In the genomic region with DNA sequence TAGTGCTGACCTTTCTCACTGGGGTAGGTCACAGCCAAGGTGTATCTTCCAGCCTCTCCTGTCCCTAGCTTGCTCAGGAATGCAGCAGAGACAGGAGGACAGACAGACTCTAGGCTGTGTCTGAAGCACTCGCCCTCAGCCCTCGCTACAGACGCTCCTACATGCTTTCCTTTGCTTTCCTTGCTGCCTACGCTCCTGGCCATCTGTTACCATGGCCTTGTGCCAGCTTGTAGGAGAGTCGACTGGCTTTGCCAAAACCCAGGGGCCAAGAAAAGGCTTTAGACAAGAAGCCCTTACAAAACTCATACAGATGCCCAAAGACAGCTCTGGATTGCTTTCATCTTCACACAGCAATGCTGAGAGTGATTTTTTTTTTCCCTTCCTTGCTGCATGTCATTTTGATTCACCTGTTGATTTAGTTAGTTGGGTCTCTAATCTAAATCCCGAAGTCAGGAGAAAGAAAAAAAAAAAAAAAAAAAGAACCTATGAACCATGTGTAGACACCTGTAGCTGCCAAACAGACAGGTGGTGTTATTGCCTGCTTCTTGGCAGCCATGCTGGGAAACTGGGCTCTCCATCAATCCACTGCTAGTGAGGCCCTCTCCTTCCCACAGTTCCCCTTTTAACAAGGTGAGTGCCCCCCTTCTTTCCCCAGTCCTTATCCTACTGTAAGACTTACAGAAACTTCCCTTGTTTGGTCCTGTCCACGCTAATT, we compare ENCODE assay signal across 9 mouse cellular contexts.
A peak's percentile ranks its signal among the peaks of the same experiment; 100 is the strongest.
DNase-seq lines count a peak whose midpoint lies in the region; ATAC-seq and TF ChIP-seq lines count a peak whose summit lies in the region.
"Had no signal": no experiment of that assay in that cellular context is flagged by ENCODE, and none has a peak within 500 bp of the region (broad histone marks: within the 10 kb centered on the region; RNA-seq: fewer than 3 reads in every experiment).

No protein-coding gene starts in this region.

- H3K4me3 ChIP-seq in megakaryocyte, embryonic 14.5 days (replicated peaks), result peak overlapping the region; percentile 40
- H3K4me3 ChIP-seq in myocyte, result no peak overlapping the region
- H3K4me3 ChIP-seq: neural tube, embryonic 12.5 days had no signal

- no peaks in the 10 kb centered on the region for H3K79me2 ChIP-seq in myocyte (ENCODE audit: control insufficient read depth, insufficient read depth)

- H3K4me1 ChIP-seq in megakaryocyte, embryonic 14.5 days, result no peaks in the 10 kb centered on the region
- H3K4me1 ChIP-seq: neural tube, embryonic 12.5 days had no signal

- peaks cover 44% of the 10 kb centered on the region for H3K9me3 ChIP-seq in megakaryocyte, embryonic 14.5 days
- H3K9me3 ChIP-seq: neural tube, embryonic 12.5 days had no signal

- no peaks in the 10 kb centered on the region for H3K27me3 ChIP-seq in megakaryocyte, embryonic 14.5 days (replicated peaks)
- no peaks in the 10 kb centered on the region for H3K27me3 ChIP-seq in myocyte (ENCODE audit: control insufficient read depth, insufficient read depth, insufficient read length)
- H3K27me3 ChIP-seq: neural tube, embryonic 12.5 days had no signal

- H3ac ChIP-seq in myocyte (ENCODE audit: control insufficient read depth, insufficient read length), result no peak overlapping the region

- ATAC-seq in megakaryocyte, adult 5-6 weeks (ENCODE audit: poor library complexity, severe bottlenecking), result no peak

- H3K36me3 ChIP-seq in megakaryocyte, embryonic 14.5 days (replicated peaks; ENCODE audit: low read length), result no peaks in the 10 kb centered on the region
- no peaks in the 10 kb centered on the region for H3K36me3 ChIP-seq in myocyte (ENCODE audit: control insufficient read depth, insufficient read depth)
- H3K36me3 ChIP-seq: neural tube, embryonic 12.5 days had no signal

- H3K4me2 ChIP-seq in myocyte (ENCODE audit: low read depth), result peak overlapping the region; percentile 47
- H3K4me2 ChIP-seq: neural tube, embryonic 12.5 days had no signal

- DNase-seq in cerebellum, postnatal 10 days, result peak; percentile 99
- DNase-seq in gonadal fat pad, adult 2 months (ENCODE audit: low read depth), result peak; percentile 95
- DNase-seq in layer of hippocampus, postnatal 10 days (ENCODE audit: low spot score in 2 of 2), result peak; percentile 60 to 66
- DNase-seq in thymus, postnatal 0 days (ENCODE audit: low spot score), result no peak
- no peak for DNase-seq in spleen, adult 12 weeks (ENCODE audit: low spot score)

- no peak for TF ChIP-seq POLR2A in myocyte (IDR thresholded peaks at IDR 0.05; ENCODE audit: insufficient read length, low read depth)

TF ChIP-seq in myocyte, 11 proteins besides CTCF, POLR2A, EP300 and RAD21:
- peak in 1 of 3 experiments; percentile 42 for TF ChIP-seq MYOG (IDR thresholded peaks at IDR 0.05; ENCODE audit: control insufficient read depth in 1 of 3, insufficient read depth in 1 of 3, insufficient read length in 2 of 3, low read depth in 2 of 3)
- peak in 2 of 3 experiments; percentile 53 to 66 for TF ChIP-seq MYOD1 (IDR thresholded peaks at IDR 0.05; ENCODE audit: control insufficient read depth in 1 of 3, insufficient read length in 2 of 3, low read depth in 2 of 3)
- no peak for TF ChIP-seq TCF3 (IDR thresholded peaks at IDR 0.05; ENCODE audit: insufficient read length, low read depth)

Comparison
In these comparisons a context has a peak if more than half of its experiments do, and no peak if none do; other contexts are left out.
1. DNase-seq: peak in cerebellum, postnatal 10 days (2 of 2), gonadal fat pad, adult 2 months (single experiment) and layer of hippocampus, postnatal 10 days (2 of 2); none in thymus, postnatal 0 days (single experiment) and spleen, adult 12 weeks (single experiment).